Mouse (Mus musculus): ENCODE measurements around the gene Frmd4a.

DNA sequence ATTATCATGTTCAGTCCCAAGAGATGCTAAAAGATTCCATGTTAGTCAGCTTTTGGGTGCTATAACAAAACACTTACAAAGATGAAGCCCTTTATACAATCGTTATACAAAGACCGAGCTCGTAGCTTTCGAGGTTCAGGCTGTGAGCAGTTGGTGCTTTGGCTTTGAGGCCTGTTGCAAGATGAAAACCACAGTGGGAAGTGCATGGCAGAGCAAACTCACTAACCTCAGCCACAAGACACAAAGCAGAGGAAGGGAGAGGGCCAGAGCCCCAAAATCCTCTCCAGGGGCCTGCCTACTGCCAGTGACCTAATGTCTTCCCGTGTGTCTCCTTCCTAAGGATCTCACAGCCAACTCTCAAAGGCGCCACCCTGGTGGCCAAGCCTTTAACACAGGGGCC is 527.7 kb downstream of the Frmd4a start:
- TF ChIP-seq CTCF (IDR thresholded peaks at IDR 0.05; ENCODE audit: control insufficient read depth, insufficient read depth, low read length) (no peak), POLR2A (IDR thresholded peaks at IDR 0.05; ENCODE audit: borderline replicate concordance, control insufficient read depth, low read depth, low read length) (no peak)

Measured in bone marrow, adult 2 months (tissue).